Mouse (Mus musculus): Measurements from ENCODE around the gene Mamdc4.

DNA sequence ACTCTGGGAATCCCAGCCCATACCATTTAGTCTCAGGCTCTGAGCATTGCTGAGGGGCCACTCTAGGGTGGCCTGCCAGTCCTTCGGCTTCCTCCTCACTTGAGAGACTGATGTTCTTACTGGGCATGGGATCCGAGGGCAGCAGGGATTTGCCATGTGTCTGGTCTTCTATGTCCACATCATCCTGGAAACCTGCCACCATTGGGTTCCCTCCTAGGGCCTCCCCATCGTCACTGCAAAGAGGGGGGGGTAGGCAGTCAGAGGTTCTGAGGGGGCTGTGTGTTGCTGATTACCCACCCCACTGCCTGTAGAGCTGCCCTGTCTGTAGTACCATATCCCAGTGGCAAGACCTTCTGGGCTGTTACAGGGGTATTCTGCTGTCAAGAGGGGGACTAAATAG is 11.0 kb upstream of the Mamdc4 start:
- TF ChIP-seq POLR2A (IDR thresholded peaks at IDR 0.05; ENCODE audit: low read depth, low read length) (no peak), CTCF (conservative IDR thresholded peaks at IDR 0.05; ENCODE audit: insufficient read depth, insufficient read length, low read depth, low read length) (no peak)

All from kidney, adult 2 months (tissue).